Mouse (Mus musculus) layer of hippocampus, adult 9-11 months (tissue): ENCODE measurements around the gene Klf6.

Source experiments
- DNase-seq: peaks from one replicate; pipeline ENCODE4 v3.0.0; 2022

Gene Klf6

DNA sequence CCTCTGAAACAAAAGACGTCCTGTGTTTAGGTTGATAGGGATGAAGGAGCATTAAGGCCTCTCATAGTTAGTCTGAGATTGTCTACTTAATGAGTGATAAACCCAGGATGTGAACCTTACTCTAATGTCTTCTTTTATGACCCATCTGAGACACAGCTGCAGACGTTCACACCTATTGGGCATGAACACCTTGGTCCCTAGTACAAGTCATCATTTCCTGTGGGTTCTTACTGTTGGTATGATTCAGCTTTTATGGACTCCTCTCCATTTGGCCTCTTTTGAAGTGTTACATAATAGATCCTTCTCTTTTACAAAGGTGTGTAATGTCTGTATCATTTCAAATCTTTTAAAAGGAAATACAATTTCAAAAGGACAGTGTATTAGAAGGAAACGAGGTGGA, 51.9 kb downstream of the Klf6 start:
- DNase-seq, result no peak

DNA sequence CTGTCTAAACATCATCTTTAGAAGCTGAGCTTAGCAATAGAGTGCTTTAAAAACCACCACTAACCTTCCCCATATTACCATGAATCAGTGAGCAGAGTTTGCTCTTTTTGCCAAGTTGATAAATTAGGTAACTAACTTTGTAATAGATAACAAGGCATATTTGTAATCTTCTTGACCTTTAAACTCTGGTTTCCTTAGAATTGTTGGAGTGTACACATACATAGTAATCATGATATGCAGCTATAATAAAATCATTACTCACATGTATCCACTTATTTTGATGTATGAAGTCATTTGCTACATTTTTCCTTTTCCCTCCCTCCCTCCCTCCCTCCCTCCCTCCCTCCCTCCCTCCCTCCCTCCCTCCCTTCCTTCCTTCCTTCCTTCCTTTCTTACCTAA, 56.1 kb downstream of the Klf6 start:
- no peak for DNase-seq

DNA sequence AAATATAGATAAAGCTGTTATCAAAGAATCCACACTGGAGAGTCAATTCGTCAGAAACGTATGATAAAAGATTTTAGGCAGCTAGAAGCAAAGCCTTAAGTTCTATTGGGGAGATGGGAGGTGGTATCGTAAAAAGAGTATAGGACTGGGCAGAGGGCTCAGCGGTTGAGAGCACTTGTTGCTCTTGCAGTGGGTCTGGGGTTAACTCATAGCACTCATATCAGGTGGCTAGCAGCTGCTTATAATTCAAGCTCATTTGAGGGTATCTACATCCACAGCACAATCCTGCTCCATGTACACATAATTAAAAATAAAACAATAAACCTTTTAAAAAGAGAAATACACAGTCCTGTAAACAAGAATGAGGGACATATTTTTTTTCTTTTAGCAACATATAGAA, 58.7 kb downstream of the Klf6 start:
- DNase-seq, result no peak
